Mouse (Mus musculus) cerebellum, postnatal 10 days (tissue): ENCODE data around the gene Lysmd1.
"Not testable (repeated sequence)": the region's sequence is repeated elsewhere in the genome, so short reads cannot be mapped to it uniquely, and the experiment has no call there.

Source experiments
- DNase-seq, 2 experiments: peaks; one replicate each; pipeline ENCODE4 v3.0.0; 2021; ENCODE audit warnings: mixed read lengths in 2 of 2

Lysmd1 gene

GRCm38 (mm10) chr3:95133680-95134101 is at the start of gene Lysmd1, which contains the start of gene Scnm1:
Gene Lysmd1 (plus strand): TSS chr3:95134088.
Gene Scnm1 (minus strand): TSS chr3:95134011.
- DNase-seq, result peak; percentile 91 to 94

- DNase-seq, result no peak
Observed at GRCm38 (mm10) chr3:95088071-95088470, 45.8 kb upstream of the Lysmd1 start.

GRCm38 (mm10) chr3:95100854-95101253 is 33.0 kb upstream of the Lysmd1 start:
- no peak for DNase-seq

- no peak for DNase-seq
Observed at GRCm38 (mm10) chr3:95105121-95105520, 28.8 kb upstream of the Lysmd1 start.

GRCm38 (mm10) chr3:95105586-95106337 is 28.1 kb upstream of the Lysmd1 start:
- no peak for DNase-seq

- DNase-seq, result peak; percentile 99
Observed at GRCm38 (mm10) chr3:95106338-95107117, 27.4 kb upstream of the Lysmd1 start, which contains the start of gene Pip5k1a. Gene Pip5k1a (minus strand): TSS chr3:95106930.

- not testable (repeated sequence) for DNase-seq
Observed at GRCm38 (mm10) chr3:95107308-95107707, 26.6 kb upstream of the Lysmd1 start.

GRCm38 (mm10) chr3:95107898-95108297 is 26.0 kb upstream of the Lysmd1 start:
- DNase-seq, result no peak

GRCm38 (mm10) chr3:95110911-95111726 is 22.8 kb upstream of the Lysmd1 start, which contains the start of gene Vps72:
Gene Vps72 (plus strand): TSS chr3:95111022.
- peak; percentile 90 to 93 for DNase-seq

GRCm38 (mm10) chr3:95112760-95113159 is 21.1 kb upstream of the Lysmd1 start:
- DNase-seq, result no peak

- DNase-seq, result no peak
Observed at GRCm38 (mm10) chr3:95117751-95118150, 16.1 kb upstream of the Lysmd1 start.

- DNase-seq, result no peak
Observed at GRCm38 (mm10) chr3:95121580-95121979, 12.3 kb upstream of the Lysmd1 start.

GRCm38 (mm10) chr3:95124246-95124645 is 9.6 kb upstream of the Lysmd1 start, which contains the start of gene Tmod4:
Gene Tmod4 (plus strand): TSS chr3:95124476.
- peak; percentile 45 to 60 for DNase-seq

GRCm38 (mm10) chr3:95124972-95125371 is 8.9 kb upstream of the Lysmd1 start:
- DNase-seq, result peak; percentile 63 to 71

GRCm38 (mm10) chr3:95129226-95129651 is 4.6 kb upstream of the Lysmd1 start:
- peak; percentile 77 to 82 for DNase-seq

GRCm38 (mm10) chr3:95130081-95130480 is 3.8 kb upstream of the Lysmd1 start:
- no peak for DNase-seq

GRCm38 (mm10) chr3:95132389-95132788 is 1.5 kb upstream of the Lysmd1 start:
- DNase-seq, result not testable (repeated sequence)

GRCm38 (mm10) chr3:95133176-95133575 is 712 bp upstream of the Lysmd1 start:
- DNase-seq, result no peak

GRCm38 (mm10) chr3:95134133-95134532 is 245 bp downstream of the Lysmd1 start:
- DNase-seq, result not testable (repeated sequence)

- peak; percentile 67 to 68 for DNase-seq
Observed at GRCm38 (mm10) chr3:95135023-95135422, 1.1 kb downstream of the Lysmd1 start.

GRCm38 (mm10) chr3:95135433-95136052 is 1.7 kb downstream of the Lysmd1 start:
- no peak for DNase-seq

GRCm38 (mm10) chr3:95136336-95136735 is 2.4 kb downstream of the Lysmd1 start:
- DNase-seq, result no peak
